Mouse (Mus musculus) liver, postnatal 0 days (tissue): ENCODE results near the gene Gm21987.

ENCODE experiments used
- CTCF ChIP-seq: sonication (generic); IDR thresholded peaks from 2 replicates; pipeline ENCODE4 v1.5.1; 2016; ENCODE audit warnings: antibody characterized with exemption, low read depth
- EP300 ChIP-seq: IDR thresholded peaks from 2 replicates; pipeline ENCODE4 v1.6.1; 2016; ENCODE audit warnings: antibody characterized with exemption, low read depth, mild to moderate bottlenecking

- TF ChIP-seq CTCF (no peak), EP300 (no peak)
Measured at GRCm38 (mm10) chr16:38374379-38375140, 27.7 kb downstream of the Gm21987 start.
